9 mouse cellular contexts compared by ENCODE assay signal in genomic region chr2:164912151-164912550, GRCm38 (mm10). TPM values are rescaled to one million over a fixed set of nuclear protein-coding genes. Genes with fewer than 3 reads are reported as not detected.
A peak's percentile ranks its signal among the peaks of the same experiment; 100 is the strongest.
DNase-seq lines count a peak whose midpoint lies in the region; ATAC-seq lines count a peak whose summit lies in the region.
"Had no signal": no experiment of that assay in that cellular context is flagged by ENCODE, and none has a peak within 500 bp of the region (broad histone marks: within the 10 kb centered on the region; RNA-seq: fewer than 3 reads in every experiment).

No protein-coding gene starts in this region.

- 17% methylated on average over 12 of the region's 12 CpGs for WGBS in forebrain, embryonic 15.5 days
- 4% methylated on average over 12 of the region's 12 CpGs for WGBS in intestine, embryonic 15.5 days
- WGBS in liver, embryonic 12.5 days (ENCODE audit: insufficient replicate concordance) = 8% methylated on average over 12 of the region's 12 CpGs

- peaks cover 23% of the 10 kb centered on the region for H3K4me1 ChIP-seq in forebrain, embryonic 15.5 days
- H3K4me1 ChIP-seq in intestine, embryonic 15.5 days (replicated peaks) = peaks cover 24% of the 10 kb centered on the region
- H3K4me1 ChIP-seq in liver, embryonic 12.5 days = peaks cover 43% of the 10 kb centered on the region

- H3K27ac ChIP-seq in forebrain, embryonic 15.5 days (replicated peaks) = peak overlapping the region; percentile 99
- peak overlapping the region; percentile 99 for H3K27ac ChIP-seq in intestine, embryonic 15.5 days
- H3K27ac ChIP-seq in liver, embryonic 12.5 days = peak overlapping the region; percentile 93

- peak overlapping the region; percentile 93 for H3K4me3 ChIP-seq in forebrain, embryonic 15.5 days
- H3K4me3 ChIP-seq in intestine, embryonic 15.5 days (replicated peaks) = peak overlapping the region; percentile 84
- peak overlapping the region; percentile 84 for H3K4me3 ChIP-seq in liver, embryonic 12.5 days

- peak; percentile 35 for DNase-seq in embryo, embryonic 10 days (ENCODE audit: low spot score)
- no peak for DNase-seq in embryo, embryonic 9.5 days (ENCODE audit: extremely low spot score)
- DNase-seq in MN1 (ENCODE audit: low spot score) = peak; percentile 56
- DNase-seq in neural tube, embryonic 10.5 days (ENCODE audit: extremely low spot score, low spot score) = peak; percentile 32
- no peak for DNase-seq in cerebellum, adult 11 months

- peaks cover 23% of the 10 kb centered on the region for H3K36me3 ChIP-seq in forebrain, embryonic 15.5 days
- peaks cover 22% of the 10 kb centered on the region for H3K36me3 ChIP-seq in intestine, embryonic 15.5 days
- H3K36me3 ChIP-seq in liver, embryonic 12.5 days = peaks cover 31% of the 10 kb centered on the region

- H3K4me2 ChIP-seq in forebrain, embryonic 15.5 days (replicated peaks) = peak overlapping the region; percentile 96
- H3K4me2 ChIP-seq in intestine, embryonic 15.5 days (replicated peaks) = peak overlapping the region; percentile 87
- peak overlapping the region; percentile 89 for H3K4me2 ChIP-seq in liver, embryonic 12.5 days

- no peaks in the 10 kb centered on the region for H3K9me3 ChIP-seq in forebrain, embryonic 15.5 days
- no peaks in the 10 kb centered on the region for H3K9me3 ChIP-seq in intestine, embryonic 15.5 days
- H3K9me3 ChIP-seq in liver, embryonic 12.5 days (replicated peaks) = no peaks in the 10 kb centered on the region

- peak overlapping the region; percentile 94 for H3K9ac ChIP-seq in forebrain, embryonic 15.5 days (replicated peaks)
- H3K9ac ChIP-seq in intestine, embryonic 15.5 days = peak overlapping the region; percentile 95
- H3K9ac ChIP-seq in liver, embryonic 12.5 days = peak overlapping the region; percentile 89

- peak; percentile 24 for ATAC-seq in forebrain, embryonic 15.5 days (replicated peaks)
- peak; percentile 47 for ATAC-seq in intestine, embryonic 15.5 days
- peak; percentile 44 for ATAC-seq in liver, embryonic 12.5 days

- no peaks in the 10 kb centered on the region for H3K27me3 ChIP-seq in forebrain, embryonic 15.5 days
- no peaks in the 10 kb centered on the region for H3K27me3 ChIP-seq in intestine, embryonic 15.5 days (replicated peaks)
- no peaks in the 10 kb centered on the region for H3K27me3 ChIP-seq in liver, embryonic 12.5 days (replicated peaks)
- H3K27me3 ChIP-seq: Patski had no signal

RNA-seq across cellular contexts. Expression of gene Zfp335, which starts 0.6 kb away (rescaled TPM):
- 15.7 and 16.7 TPM in 2 replicates for polyA plus RNA-seq in forebrain, embryonic 15.5 days (2015; fragmentation: Nextera tagmentation; extraction: Ambion mirVana)
- 10.7 and 11.3 TPM in 2 replicates for polyA plus RNA-seq in intestine, embryonic 15.5 days (2015; fragmentation: Nextera tagmentation; extraction: Ambion mirVana)
- polyA plus RNA-seq in liver, embryonic 12.5 days (2016; fragmentation: Nextera tagmentation; extraction: Ambion mirVana) = 10.5 and 11.2 TPM in 2 replicates

RNA-seq across cellular contexts. Expression of gene Mmp9, which starts 28.4 kb away (rescaled TPM):
- 17.9 and 19.5 TPM in 2 replicates for polyA plus RNA-seq in forebrain, embryonic 15.5 days (2015; fragmentation: Nextera tagmentation; extraction: Ambion mirVana)
- polyA plus RNA-seq in intestine, embryonic 15.5 days (2015; fragmentation: Nextera tagmentation; extraction: Ambion mirVana) = 4.9 and 5.2 TPM in 2 replicates
- polyA plus RNA-seq in liver, embryonic 12.5 days (2016; fragmentation: Nextera tagmentation; extraction: Ambion mirVana) = 1.9 TPM in 2 replicates

RNA-seq across cellular contexts. Expression of gene Pcif1, which starts 33.0 kb away (rescaled TPM):
- polyA plus RNA-seq in forebrain, embryonic 15.5 days (2015; fragmentation: Nextera tagmentation; extraction: Ambion mirVana) = 94.8 and 101 TPM in 2 replicates
- polyA plus RNA-seq in intestine, embryonic 15.5 days (2015; fragmentation: Nextera tagmentation; extraction: Ambion mirVana) = 63.6 and 65.5 TPM in 2 replicates
- 48.6 and 51.5 TPM in 2 replicates for polyA plus RNA-seq in liver, embryonic 12.5 days (2016; fragmentation: Nextera tagmentation; extraction: Ambion mirVana)

RNA-seq across cellular contexts. Expression of gene Slc12a5, which starts 48.5 kb away (rescaled TPM):
- 16.2 and 17.2 TPM in 2 replicates for polyA plus RNA-seq in forebrain, embryonic 15.5 days (2015; fragmentation: Nextera tagmentation; extraction: Ambion mirVana)
- 0.80 and 0.97 TPM in 2 replicates for polyA plus RNA-seq in intestine, embryonic 15.5 days (2015; fragmentation: Nextera tagmentation; extraction: Ambion mirVana)
- polyA plus RNA-seq in liver, embryonic 12.5 days (2016; fragmentation: Nextera tagmentation; extraction: Ambion mirVana) = 0.50 and 0.63 TPM in 2 replicates

RNA-seq across cellular contexts. Expression of gene Pltp, which starts 54.6 kb away (rescaled TPM):
- polyA plus RNA-seq in forebrain, embryonic 15.5 days (2015; fragmentation: Nextera tagmentation; extraction: Ambion mirVana) = 45.3 and 50.7 TPM in 2 replicates
- 28.7 and 29.5 TPM in 2 replicates for polyA plus RNA-seq in intestine, embryonic 15.5 days (2015; fragmentation: Nextera tagmentation; extraction: Ambion mirVana)
- 8.4 and 8.7 TPM in 2 replicates for polyA plus RNA-seq in liver, embryonic 12.5 days (2016; fragmentation: Nextera tagmentation; extraction: Ambion mirVana)

Comparison
In these comparisons a context has a peak if more than half of its experiments do, and no peak if none do; other contexts are left out.
1. DNase-seq: peak in embryo, embryonic 10 days (single experiment), MN1 (single experiment) and neural tube, embryonic 10.5 days (single experiment); none in embryo, embryonic 9.5 days (single experiment) and cerebellum, adult 11 months (single experiment).
2. Peak in every context shown above with its lines, with median percentiles within 50 percentile points of each other: ATAC-seq, H3K27ac ChIP-seq, H3K4me2 ChIP-seq, H3K4me3 ChIP-seq and H3K9ac ChIP-seq.